In genomic region chr14:66557631-66558030, GRCm38 (mm10) we compare ENCODE assay signal across 14 mouse cellular contexts.
DNase-seq lines count a peak whose midpoint lies in the region; ATAC-seq and TF ChIP-seq lines count a peak whose summit lies in the region.
"Had no signal": no experiment of that assay in that cellular context is flagged by ENCODE, and none has a peak within 500 bp of the region (broad histone marks: within the 10 kb centered on the region; RNA-seq: fewer than 3 reads in every experiment).

No protein-coding gene starts in this region.

- DNase-seq in heart, adult 2 months: peak; percentile 62 to 70
- no peak for DNase-seq in heart, embryonic 10.5 days (ENCODE audit: low spot score)
- peak; percentile 16 for DNase-seq in CH12.LX (ENCODE audit: extremely low read depth)
- peak; percentile 46 for DNase-seq in gastrocnemius, postnatal 10 days
- no peak for DNase-seq in cerebellum, adult 9-11 months
- DNase-seq in forebrain, embryonic 11.5 days (ENCODE audit: low spot score): no peak
- DNase-seq: cerebellum, postnatal 25 days; retina, postnatal 1 day had no signal

- TF ChIP-seq EP300 in heart, adult 2 months (IDR thresholded peaks at IDR 0.05; ENCODE audit: insufficient read depth, low read depth, low read length): peak; percentile 59; the same call in 1 of the 2 replicates
- TF ChIP-seq EP300 in CH12.LX (IDR thresholded peaks at IDR 0.05; ENCODE audit: low read length): no peak

- TF ChIP-seq RAD21 in CH12.LX (IDR thresholded peaks at IDR 0.05; ENCODE audit: low read depth, low read length): no peak

- H3K36me3 ChIP-seq in heart, adult 2 months (ENCODE audit: control insufficient read depth, insufficient read depth, low read length): no peaks in the 10 kb centered on the region
- no peaks in the 10 kb centered on the region for H3K36me3 ChIP-seq in heart, embryonic 10.5 days
- H3K36me3 ChIP-seq in CH12.LX (replicated peaks in 1 of 2; ENCODE audit: control insufficient read depth in 1 of 2, insufficient read depth in 1 of 2, low read length in 1 of 2): no peaks in the 10 kb centered on the region
- no peaks in the 10 kb centered on the region for H3K36me3 ChIP-seq in kidney, embryonic 14.5 days (ENCODE audit: control insufficient read depth, insufficient read depth, low read length)
- no peaks in the 10 kb centered on the region for H3K36me3 ChIP-seq in forebrain, embryonic 16.5 days (ENCODE audit: control insufficient read depth, insufficient read depth)
- H3K36me3 ChIP-seq in forebrain, embryonic 11.5 days (ENCODE audit: control insufficient read depth, insufficient read depth, low read length): no peaks in the 10 kb centered on the region
- H3K36me3 ChIP-seq: heart, embryonic 13.5 days; intestine, embryonic 15.5 days had no signal

- no peak overlapping the region for H3K4me3 ChIP-seq in heart, adult 2 months
- H3K4me3 ChIP-seq in heart, embryonic 10.5 days: no peak overlapping the region
- H3K4me3 ChIP-seq in CH12.LX (replicated peaks in 1 of 3; ENCODE audit: low read depth in 2 of 3, low read length in 2 of 3, poor library complexity in 1 of 3): no peak overlapping the region
- no peak overlapping the region for H3K4me3 ChIP-seq in kidney, embryonic 14.5 days (ENCODE audit: low read length)
- H3K4me3 ChIP-seq in forebrain, embryonic 16.5 days (replicated peaks; ENCODE audit: low read length): no peak overlapping the region
- no peak overlapping the region for H3K4me3 ChIP-seq in forebrain, embryonic 11.5 days (ENCODE audit: low read depth, low read length)
- H3K4me3 ChIP-seq: erythroblast, embryonic 14.5 days; heart, embryonic 13.5 days; intestine, embryonic 15.5 days; myocyte had no signal

- in situ Hi-C loops in CH12.LX (cut with MboI; ENCODE audit: low pct_ligation_motif_present, low pct_unique_long_range_greater_than_20kb, low sequenced_read_pairs): no loop called here

- no peaks in the 10 kb centered on the region for H3K27me3 ChIP-seq in heart, adult 2 months (ENCODE audit: control insufficient read depth, insufficient read depth, low read length)
- no peaks in the 10 kb centered on the region for H3K27me3 ChIP-seq in heart, embryonic 10.5 days (ENCODE audit: insufficient read depth, poor library complexity, severe bottlenecking)
- no peaks in the 10 kb centered on the region for H3K27me3 ChIP-seq in CH12.LX (replicated peaks)
- H3K27me3 ChIP-seq in kidney, embryonic 14.5 days (ENCODE audit: control insufficient read depth, insufficient read depth, low read length): no peaks in the 10 kb centered on the region
- H3K27me3 ChIP-seq in forebrain, embryonic 16.5 days (replicated peaks; ENCODE audit: control insufficient read depth, insufficient read depth, low read length): no peaks in the 10 kb centered on the region
- no peaks in the 10 kb centered on the region for H3K27me3 ChIP-seq in forebrain, embryonic 11.5 days (ENCODE audit: control insufficient read depth, insufficient read depth, low read length)
- H3K27me3 ChIP-seq: heart, embryonic 13.5 days; intestine, embryonic 15.5 days had no signal

- no peaks in the 10 kb centered on the region for H3K4me1 ChIP-seq in heart, adult 2 months (ENCODE audit: control insufficient read depth, insufficient read depth, low read length)
- H3K4me1 ChIP-seq in heart, embryonic 10.5 days: no peaks in the 10 kb centered on the region
- peaks cover 0 to 46% of the 10 kb centered on the region in 2 experiments; a peak in 2 of 4 replicates for H3K4me1 ChIP-seq in CH12.LX (ENCODE audit: control insufficient read depth in 1 of 2, insufficient read depth in 2 of 2)
- H3K4me1 ChIP-seq in kidney, embryonic 14.5 days (ENCODE audit: control insufficient read depth, insufficient read depth, low read length): no peaks in the 10 kb centered on the region
- H3K4me1 ChIP-seq in forebrain, embryonic 16.5 days (replicated peaks; ENCODE audit: control insufficient read depth, insufficient read depth, low read length): no peaks in the 10 kb centered on the region
- H3K4me1 ChIP-seq in forebrain, embryonic 11.5 days (replicated peaks; ENCODE audit: control insufficient read depth, insufficient read depth, low read length): no peaks in the 10 kb centered on the region
- H3K4me1 ChIP-seq: heart, embryonic 13.5 days; intestine, embryonic 15.5 days had no signal

- H3K9me3 ChIP-seq in heart, embryonic 10.5 days: no peaks in the 10 kb centered on the region
- no peaks in the 10 kb centered on the region for H3K9me3 ChIP-seq in CH12.LX (replicated peaks; ENCODE audit: low read length)
- H3K9me3 ChIP-seq in kidney, embryonic 14.5 days (ENCODE audit: control insufficient read depth, low read length): no peaks in the 10 kb centered on the region
- no peaks in the 10 kb centered on the region for H3K9me3 ChIP-seq in forebrain, embryonic 16.5 days (ENCODE audit: control insufficient read depth, low read length)
- H3K9me3 ChIP-seq in forebrain, embryonic 11.5 days (ENCODE audit: control insufficient read depth, low read length): no peaks in the 10 kb centered on the region
- H3K9me3 ChIP-seq: heart, embryonic 13.5 days; intestine, embryonic 15.5 days had no signal

- WGBS in heart, adult 2 months: 56% methylated on average over 8 of the region's 8 CpGs
- 66% methylated on average over 8 of the region's 8 CpGs for WGBS in heart, embryonic 10.5 days
- WGBS in kidney, embryonic 14.5 days: 38% methylated on average over 8 of the region's 8 CpGs
- WGBS in forebrain, embryonic 16.5 days: 83% methylated on average over 8 of the region's 8 CpGs
- 84% methylated on average over 8 of the region's 8 CpGs for WGBS in forebrain, embryonic 11.5 days

- peak; percentile 64; the same call in 1 of the 2 replicates for ATAC-seq in kidney, embryonic 14.5 days (ENCODE audit: low FRiP score, low TSS enrichment)
- no peak for ATAC-seq in forebrain, embryonic 16.5 days
- ATAC-seq in forebrain, embryonic 11.5 days (replicated peaks; ENCODE audit: low FRiP score): no peak
- ATAC-seq: intestine, embryonic 15.5 days had no signal

- no peak overlapping the region for H3K9ac ChIP-seq in heart, adult 2 months (ENCODE audit: low read depth, low read length)
- no peak overlapping the region for H3K9ac ChIP-seq in CH12.LX (ENCODE audit: insufficient read depth, low read depth)
- no peak overlapping the region for H3K9ac ChIP-seq in kidney, embryonic 14.5 days (ENCODE audit: low read depth, low read length)
- no peak overlapping the region for H3K9ac ChIP-seq in forebrain, embryonic 16.5 days (replicated peaks; ENCODE audit: low read depth, low read length)
- H3K9ac ChIP-seq in forebrain, embryonic 11.5 days (ENCODE audit: low read length): no peak overlapping the region
- H3K9ac ChIP-seq: heart, embryonic 13.5 days; intestine, embryonic 15.5 days had no signal

- no peak for TF ChIP-seq POLR2A in heart, adult 2 months (IDR thresholded peaks at IDR 0.05; ENCODE audit: insufficient read depth, low read depth, low read length)
- no peak for TF ChIP-seq POLR2A in CH12.LX (IDR thresholded peaks at IDR 0.05; ENCODE audit: low read depth, low read length)

- no peak overlapping the region for H3K27ac ChIP-seq in heart, adult 2 months
- no peak overlapping the region for H3K27ac ChIP-seq in heart, embryonic 10.5 days
- no peak overlapping the region for H3K27ac ChIP-seq in CH12.LX (ENCODE audit: insufficient read depth, low read depth)
- H3K27ac ChIP-seq in kidney, embryonic 14.5 days (ENCODE audit: low read depth, low read length): no peak overlapping the region
- H3K27ac ChIP-seq in forebrain, embryonic 16.5 days (ENCODE audit: low read length): no peak overlapping the region
- no peak overlapping the region for H3K27ac ChIP-seq in forebrain, embryonic 11.5 days (ENCODE audit: low read depth, low read length)
- H3K27ac ChIP-seq: heart, embryonic 13.5 days; intestine, embryonic 15.5 days had no signal

- no peaks in the 10 kb centered on the region for H3K79me2 ChIP-seq in heart, adult 2 months (replicated peaks; ENCODE audit: control insufficient read depth, insufficient read depth, low read length)
- H3K79me2 ChIP-seq in CH12.LX (replicated peaks; ENCODE audit: control insufficient read depth, extremely low read depth, insufficient read depth, poor library complexity, severe bottlenecking): no peaks in the 10 kb centered on the region

- dilution Hi-C loops in CH12.LX (cut with MboI; ENCODE audit: extremely low pct_ligation_motif_present, extremely low pct_unique_long_range_greater_than_20kb, low sequenced_read_pairs): no loop called here

- intact Hi-C loops in heart, adult 2 months (cut with DNase I): no loop called here

- no peak for TF ChIP-seq CTCF in heart, adult 2 months (IDR thresholded peaks at IDR 0.05)
- TF ChIP-seq CTCF in CH12.LX (conservative IDR thresholded peaks at IDR 0.05 in 1 of 2, IDR thresholded peaks at IDR 0.05 in 1 of 2; ENCODE audit: low read depth in 2 of 2, low read length in 2 of 2): no peak

- H3K4me2 ChIP-seq in CH12.LX (ENCODE audit: insufficient read depth, low read depth, poor library complexity, severe bottlenecking): no peak overlapping the region
- H3K4me2 ChIP-seq in kidney, embryonic 14.5 days (replicated peaks; ENCODE audit: low read depth, low read length): no peak overlapping the region
- no peak overlapping the region for H3K4me2 ChIP-seq in forebrain, embryonic 16.5 days (ENCODE audit: low read length)
- no peak overlapping the region for H3K4me2 ChIP-seq in forebrain, embryonic 11.5 days (ENCODE audit: low read depth, low read length, severe bottlenecking)
- H3K4me2 ChIP-seq: heart, embryonic 13.5 days; intestine, embryonic 15.5 days had no signal

TF ChIP-seq in CH12.LX, 34 proteins besides CTCF, POLR2A, EP300 and RAD21:
- no peak for TF ChIP-seq ZKSCAN1 (IDR thresholded peaks at IDR 0.05; ENCODE audit: borderline replicate concordance, low read depth, low read length)
- TF ChIP-seq IRF4 (IDR thresholded peaks at IDR 0.05; ENCODE audit: low read depth, low read length): no peak
TF ChIP-seq in CH12.LX: peak in this region for 0.

Comparison
In these comparisons a context has a peak if more than half of its experiments do, and no peak if none do; other contexts are left out.
1. DNase-seq: peak in heart, adult 2 months (2 of 2), CH12.LX (single experiment) and gastrocnemius, postnatal 10 days (single experiment); none in heart, embryonic 10.5 days (single experiment), cerebellum, adult 9-11 months (single experiment) and forebrain, embryonic 11.5 days (single experiment).